Mouse (Mus musculus): ENCODE measurements around the gene Mboat1. TPM values are rescaled to one million over a fixed set of nuclear protein-coding genes. Genes with fewer than 3 reads are reported as not detected.

Gene Mboat1
- total RNA-seq (2023): 12.8 TPM

GRCm38 (mm10) chr13:30136243-30136922 lies at the start of gene Mboat1:
Mboat1 (plus strand) TSS chr13:30136489.

Other genes starting within 250 kb of the Mboat1 start
- gene E2f3, start 150.4 kb upstream of the Mboat1 start, total RNA-seq (2023): 2.3 TPM
- gene Agtr1a, start 200.0 kb downstream of the Mboat1 start, total RNA-seq (2023): not detected

All from CD8-positive naive resting alpha-beta T cell, adult 57 days (primary cell).